Mouse (Mus musculus) stomach, embryonic 14.5 days (tissue): ENCODE measurements at regions not wholly inside any gene's neighbourhood (a gene's known extent, or its start where the extent isn't known, plus 50 kb on each side); places are given as distances from the start of the nearest gene placed in this dataset.

Experiments
- ATAC-seq: fragments of 200-750 bp; cut with Nextera tagmentation; 2 replicates; pipeline ENCODE4 v1.8.0; 2017; ENCODE audit warnings: low read depth, moderate TSS enrichment; ENCODE audit not compliant: insufficient number of reproducible peaks, insufficient read depth, low FRiP score
- H3K27ac ChIP-seq: fragments of 300-500 bp; sonication (generic); 2 replicates; pipeline ENCODE4 v1.5.1; 2014; ENCODE audit warnings: mild to moderate bottlenecking, low read length, moderate library complexity, mixed read lengths
- H3K27me3 ChIP-seq: fragments of 300-500 bp; sonication (generic); 2 replicates; pipeline ENCODE4 v1.6.1; 2014; ENCODE audit warnings: low read length, control low read depth, mixed read lengths; ENCODE audit not compliant: control insufficient read depth, insufficient read depth
- H3K36me3 ChIP-seq: fragments of 300-500 bp; sonication (generic); 2 replicates; pipeline ENCODE4 v1.6.1; 2014; ENCODE audit warnings: mild to moderate bottlenecking, control low read depth, low read length, moderate library complexity, mixed read lengths; ENCODE audit not compliant: control insufficient read depth, insufficient read depth
- H3K4me1 ChIP-seq: fragments of 300-500 bp; sonication (generic); 2 replicates; pipeline ENCODE4 v1.6.1; 2014; ENCODE audit warnings: low read length, control low read depth, mixed read lengths; ENCODE audit not compliant: control insufficient read depth, insufficient read depth
- H3K4me2 ChIP-seq: fragments of 300-500 bp; sonication (generic); replicated peaks from 2 replicates; pipeline ENCODE4 v1.6.1; 2014; ENCODE audit warnings: low read depth, low read length, control low read depth
- H3K4me3 ChIP-seq: fragments of 300-500 bp; sonication (generic); 2 replicates; pipeline ENCODE4 v1.5.1; 2014; ENCODE audit warnings: low read depth, low read length, control low read depth
- H3K9ac ChIP-seq: fragments of 300-500 bp; sonication (generic); replicated peaks from 2 replicates; pipeline ENCODE4 v1.6.1; 2014; ENCODE audit warnings: low read depth, mild to moderate bottlenecking, control low read depth, low read length, moderate library complexity, mixed read lengths
- H3K9me3 ChIP-seq: fragments of 300-500 bp; sonication (generic); 2 replicates; pipeline ENCODE4 v1.6.1; 2016; ENCODE audit warnings: low read depth, low read length, control low read depth; ENCODE audit not compliant: control insufficient read depth
- WGBS: fragments of 180-500 bp; shearing (Covaris S2); extraction: QIAGEN DNeasy Blood & Tissue Kit; methylation state at CpG from one replicate; pipeline ENCODE4 v1.1.7; 2014; 5-methylcytosine and 5-hydroxymethylcytosine counted together

GRCm38 (mm10) chr16:95897843-95898242, 92.9 kb downstream of the Psmg1 start:
- H3K9me3 ChIP-seq: no peaks in the 10 kb centered on the region
- WGBS: 84% methylated on average over 7 of the region's 7 CpGs
- no peak overlapping the region for H3K27ac ChIP-seq
- no peaks in the 10 kb centered on the region for H3K4me1 ChIP-seq
- H3K27me3 ChIP-seq: no peaks in the 10 kb centered on the region
- no peak for ATAC-seq
- H3K9ac ChIP-seq: no peak overlapping the region
- H3K4me2 ChIP-seq: no peak overlapping the region
- no peak overlapping the region for H3K4me3 ChIP-seq
- no peaks in the 10 kb centered on the region for H3K36me3 ChIP-seq

GRCm38 (mm10) chr16:95896126-95896525, 94.6 kb downstream of the Psmg1 start:
- H3K9me3 ChIP-seq: no peaks in the 10 kb centered on the region
- 78% methylated on average over 6 of the region's 6 CpGs for WGBS
- H3K4me1 ChIP-seq: no peaks in the 10 kb centered on the region
- H3K4me2 ChIP-seq: no peak overlapping the region
- no peak overlapping the region for H3K27ac ChIP-seq
- no peak overlapping the region for H3K4me3 ChIP-seq
- H3K9ac ChIP-seq: no peak overlapping the region
- no peaks in the 10 kb centered on the region for H3K27me3 ChIP-seq
- no peaks in the 10 kb centered on the region for H3K36me3 ChIP-seq
- ATAC-seq: no peak

GRCm38 (mm10) chr16:95893534-95894290, 97.0 kb downstream of the Psmg1 start:
- H3K4me1 ChIP-seq: no peaks in the 10 kb centered on the region
- WGBS: 62% methylated on average over 6 of the region's 6 CpGs
- no peak overlapping the region for H3K4me3 ChIP-seq
- H3K9ac ChIP-seq: no peak overlapping the region
- H3K36me3 ChIP-seq: no peaks in the 10 kb centered on the region
- H3K4me2 ChIP-seq: no peak overlapping the region
- ATAC-seq: no peak
- H3K9me3 ChIP-seq: no peaks in the 10 kb centered on the region
- no peak overlapping the region for H3K27ac ChIP-seq
- H3K27me3 ChIP-seq: no peaks in the 10 kb centered on the region

- Histone ChIP-seq H3K4me2 (no peak overlapping the region), H3K27me3 (no peaks in the 10 kb centered on the region), H3K9me3 (no peaks in the 10 kb centered on the region), H3K27ac (no peak overlapping the region), H3K36me3 (no peaks in the 10 kb centered on the region), H3K9ac (no peak overlapping the region), H3K4me1 (no peaks in the 10 kb centered on the region), H3K4me3 (no peak overlapping the region)
- 85% methylated on average over 3 of the region's 3 CpGs for WGBS
- ATAC-seq: no peak
Measured at GRCm38 (mm10) chr16:95892356-95892755, 98.4 kb downstream of the Psmg1 start.

- no peak for ATAC-seq
- Histone ChIP-seq H3K9ac (no peak overlapping the region), H3K4me1 (no peaks in the 10 kb centered on the region), H3K9me3 (no peaks in the 10 kb centered on the region), H3K36me3 (no peaks in the 10 kb centered on the region), H3K4me2 (no peak overlapping the region), H3K4me3 (no peak overlapping the region), H3K27ac (no peak overlapping the region), H3K27me3 (no peaks in the 10 kb centered on the region)
- 85% methylated on average over 1 of the region's 1 CpGs for WGBS
Measured at GRCm38 (mm10) chr16:95886131-95886530, 104.6 kb downstream of the Psmg1 start.

GRCm38 (mm10) chr16:95873297-95873696, 117.5 kb downstream of the Psmg1 start:
- H3K4me2 ChIP-seq: no peak overlapping the region
- no peak overlapping the region for H3K4me3 ChIP-seq
- no peak for ATAC-seq
- over 99% methylated on average over 4 of the region's 4 CpGs for WGBS
- H3K4me1 ChIP-seq: no peaks in the 10 kb centered on the region
- no peaks in the 10 kb centered on the region for H3K27me3 ChIP-seq
- no peaks in the 10 kb centered on the region for H3K36me3 ChIP-seq
- H3K9me3 ChIP-seq: no peaks in the 10 kb centered on the region
- no peak overlapping the region for H3K9ac ChIP-seq
- no peak overlapping the region for H3K27ac ChIP-seq

GRCm38 (mm10) chr16:95872436-95872835, 118.3 kb downstream of the Psmg1 start:
- no peak overlapping the region for H3K4me3 ChIP-seq

GRCm38 (mm10) chr16:95870291-95870690, 120.5 kb downstream of the Psmg1 start:
- Histone ChIP-seq H3K9me3 (no peaks in the 10 kb centered on the region), H3K36me3 (no peaks in the 10 kb centered on the region), H3K4me1 (no peaks in the 10 kb centered on the region), H3K27me3 (no peaks in the 10 kb centered on the region), H3K4me2 (no peak overlapping the region), H3K4me3 (no peak overlapping the region), H3K9ac (no peak overlapping the region), H3K27ac (no peak overlapping the region)
- 66% methylated on average over 2 of the region's 2 CpGs for WGBS
- ATAC-seq: no peak

More at GRCm38 (mm10) chr16:95872436-95872835, 118.3 kb downstream of the Psmg1 start:
- no peak overlapping the region for H3K27ac ChIP-seq
- no peak overlapping the region for H3K4me2 ChIP-seq
- H3K36me3 ChIP-seq: no peaks in the 10 kb centered on the region
- ATAC-seq: no peak
- H3K9ac ChIP-seq: no peak overlapping the region
- H3K9me3 ChIP-seq: no peaks in the 10 kb centered on the region
- no peaks in the 10 kb centered on the region for H3K27me3 ChIP-seq
- H3K4me1 ChIP-seq: no peaks in the 10 kb centered on the region
- 61% methylated on average over 3 of the region's 3 CpGs for WGBS

- Histone ChIP-seq H3K27ac (no peak overlapping the region), H3K27me3 (no peaks in the 10 kb centered on the region), H3K36me3 (no peaks in the 10 kb centered on the region), H3K4me3 (no peak overlapping the region), H3K4me2 (no peak overlapping the region), H3K4me1 (no peaks in the 10 kb centered on the region), H3K9ac (no peak overlapping the region), H3K9me3 (no peaks in the 10 kb centered on the region)
- WGBS: 42% methylated on average over 5 of the region's 5 CpGs
- ATAC-seq: no peak
Measured at GRCm38 (mm10) chr16:95869501-95869900, 121.3 kb downstream of the Psmg1 start.
